Mouse (Mus musculus): ENCODE results near the gene Acacb.
A peak's percentile ranks its signal among the peaks of the same experiment; 100 is the strongest.

Gene Acacb

DNA sequence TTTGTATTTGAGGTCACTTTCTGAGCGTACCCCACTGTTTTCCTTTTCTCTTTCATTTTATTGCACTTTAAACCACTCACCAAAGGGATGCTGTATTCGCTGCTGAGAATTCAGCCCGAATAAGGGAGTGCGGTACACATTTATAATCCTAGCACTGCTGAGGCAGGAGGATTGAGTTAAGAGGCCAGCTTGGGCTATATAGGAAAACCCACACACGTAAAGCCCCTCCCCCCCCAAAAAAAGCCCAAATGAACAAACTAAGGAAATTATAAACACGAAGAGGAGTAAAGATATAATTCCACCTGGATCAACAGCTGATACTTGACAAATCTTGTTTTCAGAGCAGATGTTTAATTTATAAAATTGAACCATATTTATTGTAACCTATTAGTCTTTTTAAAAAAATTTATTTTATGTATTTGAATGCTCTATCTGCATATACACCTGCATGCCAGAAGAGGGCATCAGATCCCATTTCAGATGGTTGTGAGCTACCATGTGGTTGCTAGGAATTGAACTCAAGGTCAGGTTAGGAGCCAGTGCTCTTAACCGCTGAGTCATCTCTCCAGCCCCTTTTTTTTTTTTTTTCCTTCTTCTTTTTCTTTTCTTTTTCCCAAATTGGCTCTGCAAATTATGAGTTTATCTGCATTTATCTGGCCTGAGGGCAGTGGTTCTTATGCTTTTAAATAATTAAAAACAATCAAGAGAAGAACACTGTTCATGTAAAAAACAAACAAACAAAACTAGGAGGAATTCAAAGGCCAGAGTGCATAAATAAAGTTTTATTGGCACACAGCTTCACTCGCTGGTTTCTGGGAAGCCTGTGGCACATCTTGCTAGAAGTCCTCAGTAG, 30.4 kb downstream of the Acacb start:
- DNase-seq = no peak

DNA sequence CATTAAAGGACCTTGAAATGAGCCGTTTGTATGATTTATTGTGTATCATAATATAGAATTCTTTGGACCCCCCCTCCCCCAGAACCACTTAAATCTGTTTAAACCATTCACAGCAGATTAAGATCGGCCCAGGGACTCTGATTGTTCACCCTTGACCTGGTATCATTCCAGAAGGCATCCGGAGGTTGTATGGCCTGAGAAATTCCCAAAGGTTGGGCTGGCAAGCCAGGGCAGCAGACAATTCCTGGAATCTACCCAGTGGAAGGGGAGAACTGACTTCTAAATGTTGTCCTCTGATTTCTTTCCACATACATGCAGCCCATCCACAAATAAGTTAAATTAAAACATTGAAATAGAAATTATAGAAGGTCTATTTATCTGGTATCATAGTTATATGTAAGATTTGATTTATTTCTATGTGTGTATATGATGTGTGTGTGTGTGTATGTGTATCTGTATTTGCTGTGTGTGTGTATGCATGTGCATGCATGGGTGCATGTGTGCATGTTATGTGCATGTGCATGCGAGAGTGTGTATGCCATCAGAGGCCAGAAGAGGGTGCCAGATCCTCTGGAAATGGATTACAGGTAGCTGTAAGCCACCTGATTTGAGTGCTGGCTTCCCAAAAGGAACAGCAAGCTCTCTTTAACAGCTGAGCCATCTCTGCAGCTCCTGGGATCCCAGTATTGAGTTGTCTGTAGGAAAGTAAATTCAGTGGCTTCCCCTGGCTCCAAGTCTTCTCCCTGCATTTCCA, 31.8 kb downstream of the Acacb start:
- no peak for DNase-seq

GRCm38 (mm10) chr5:114179541-114179940, 33.2 kb downstream of the Acacb start:
- no peak for DNase-seq

DNA sequence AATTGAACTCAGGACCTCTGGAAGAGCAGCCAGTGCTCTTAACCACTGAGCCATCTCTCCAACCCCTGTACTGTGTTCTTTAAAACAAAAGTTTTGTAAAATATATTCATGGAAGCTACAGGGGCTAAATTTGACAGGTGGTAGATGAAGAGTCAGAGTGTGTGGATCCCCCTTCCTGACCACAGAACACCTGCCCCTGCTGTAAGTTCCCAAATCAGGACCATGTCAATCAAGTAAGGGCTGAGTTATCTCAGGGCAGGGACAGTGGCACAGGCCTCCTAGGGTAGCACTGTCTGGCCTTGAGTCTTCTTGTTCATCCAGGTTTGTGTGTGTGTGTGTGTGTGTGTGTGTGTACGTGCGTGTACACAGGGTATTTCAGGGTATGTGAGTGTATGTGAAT, 37.2 kb downstream of the Acacb start:
- no peak for DNase-seq

GRCm38 (mm10) chr5:114187108-114187507, 40.8 kb downstream of the Acacb start:
- DNase-seq = no peak

DNA sequence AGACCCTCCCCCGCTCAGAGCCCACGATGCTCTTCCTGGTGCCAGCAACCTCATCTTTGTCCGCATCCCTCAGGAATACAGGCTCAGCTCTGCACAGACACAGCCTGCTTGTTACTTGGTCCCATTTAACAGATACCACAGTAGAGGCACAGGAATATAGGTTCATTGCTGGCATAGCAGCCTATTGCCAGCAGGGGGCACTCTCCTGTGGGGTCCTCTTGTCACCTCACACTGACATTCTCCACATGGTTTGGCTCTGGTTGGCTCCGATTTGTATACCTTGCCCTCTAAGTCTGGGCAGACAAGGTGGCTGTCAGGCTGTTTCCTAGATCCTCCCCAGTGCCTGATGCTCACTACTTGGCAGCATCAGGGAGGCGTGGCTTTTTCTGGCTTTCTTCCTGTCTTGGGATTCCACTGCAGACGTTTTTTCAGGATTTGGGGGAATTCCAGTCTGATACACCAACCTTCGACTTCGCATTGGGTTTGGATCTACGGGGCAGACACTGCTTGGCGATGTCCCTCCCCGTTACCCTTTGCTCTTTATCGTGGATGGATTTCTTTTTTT, 42.6 kb downstream of the Acacb start:
- DNase-seq = no peak

- DNase-seq = no peak
Measured at GRCm38 (mm10) chr5:114194161-114194560, 47.8 kb downstream of the Acacb start.

DNA sequence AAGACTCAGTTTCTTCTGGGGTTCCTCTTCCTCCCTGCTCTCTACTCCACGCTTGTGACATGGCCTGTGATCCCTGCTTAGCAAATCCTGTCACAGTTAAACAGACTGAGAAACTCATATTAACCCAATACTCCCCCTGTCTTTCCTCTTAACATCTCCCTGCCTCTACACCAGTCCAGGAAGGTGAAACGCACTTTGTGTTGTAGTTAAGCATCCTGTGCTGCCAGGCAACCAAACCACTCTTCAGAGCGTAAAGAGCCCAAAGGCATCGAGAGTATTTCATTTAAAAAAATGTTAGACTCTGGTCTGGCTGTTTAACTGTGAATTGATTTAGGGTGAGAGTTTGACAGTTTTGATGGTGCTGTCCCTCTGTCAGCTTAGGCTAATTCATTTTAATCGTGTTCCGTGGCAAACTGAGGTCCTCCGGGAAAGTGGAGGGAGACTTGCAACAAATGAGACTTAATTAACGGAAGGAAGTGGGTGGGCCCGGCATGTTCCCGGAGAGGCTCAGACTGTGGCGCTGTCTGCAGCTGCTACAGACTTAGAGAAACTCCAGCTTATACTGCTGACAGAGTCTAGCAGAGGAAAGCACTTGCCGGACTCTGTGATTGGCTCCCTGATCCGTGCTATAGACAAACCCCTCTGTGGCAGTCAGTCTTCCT, 52.9 kb downstream of the Acacb start:
- no peak for DNase-seq

DNA sequence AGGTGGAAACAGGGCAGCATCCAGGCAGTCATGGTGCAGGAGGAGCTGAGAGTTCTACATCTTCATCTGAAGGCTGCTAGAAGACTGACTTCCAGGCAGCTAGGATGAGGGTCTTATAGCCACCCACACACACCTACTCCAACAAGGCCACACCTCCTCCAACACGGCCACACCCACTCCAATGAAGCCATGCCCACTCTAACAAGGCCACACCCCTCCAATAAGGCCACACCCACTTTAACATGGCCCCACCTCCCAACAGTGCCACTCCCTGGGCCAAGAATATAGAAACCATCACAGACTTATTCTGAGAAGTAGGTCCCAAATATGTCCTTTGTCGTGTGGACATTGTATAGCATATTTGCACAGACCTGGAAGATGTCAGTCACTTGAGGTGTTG, 59.8 kb downstream of the Acacb start:
- DNase-seq = no peak

DNA sequence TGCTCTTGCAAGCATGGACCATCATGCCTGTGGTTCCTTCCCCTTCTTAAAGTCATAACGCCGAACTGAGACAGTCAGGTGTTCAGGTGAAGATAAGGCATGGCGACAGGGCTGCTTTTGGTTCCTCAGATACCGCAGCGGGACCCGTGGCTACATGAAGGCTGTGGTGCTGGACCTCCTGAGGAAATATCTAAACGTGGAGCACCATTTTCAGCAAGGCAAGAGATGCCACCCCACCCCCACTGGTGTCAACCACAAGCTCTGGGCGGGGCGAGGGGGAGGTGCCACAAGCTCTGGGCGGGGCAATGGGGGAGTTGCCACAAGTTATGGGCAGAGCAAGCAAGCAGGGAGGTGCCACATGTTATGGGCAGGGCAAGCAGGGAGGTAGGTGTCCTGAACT, 66.8 kb downstream of the Acacb start:
- peak; percentile 84 for DNase-seq

DNA sequence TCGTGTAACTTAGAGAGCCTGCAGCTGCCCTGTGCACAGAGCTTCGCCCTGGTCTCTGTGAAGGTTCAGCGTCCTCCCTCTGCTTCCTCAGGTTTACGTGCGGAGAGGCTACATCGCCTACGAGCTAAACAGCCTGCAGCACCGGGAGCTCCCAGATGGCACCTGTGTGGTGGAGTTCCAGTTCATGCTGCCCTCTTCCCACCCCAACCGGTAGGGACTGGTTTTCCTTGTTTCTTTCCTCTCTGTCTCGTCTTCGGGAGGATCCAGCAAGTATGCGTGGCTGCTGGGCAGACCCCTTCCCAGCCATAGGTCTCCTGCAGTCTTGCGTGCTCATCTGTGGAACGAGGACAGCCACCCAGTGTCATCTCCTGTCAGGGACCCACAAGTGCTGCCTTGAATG, 72.4 kb downstream of the Acacb start:
- DNase-seq = no peak

- no peak for DNase-seq
Measured at GRCm38 (mm10) chr5:114226051-114226450, 79.7 kb downstream of the Acacb start.

DNA sequence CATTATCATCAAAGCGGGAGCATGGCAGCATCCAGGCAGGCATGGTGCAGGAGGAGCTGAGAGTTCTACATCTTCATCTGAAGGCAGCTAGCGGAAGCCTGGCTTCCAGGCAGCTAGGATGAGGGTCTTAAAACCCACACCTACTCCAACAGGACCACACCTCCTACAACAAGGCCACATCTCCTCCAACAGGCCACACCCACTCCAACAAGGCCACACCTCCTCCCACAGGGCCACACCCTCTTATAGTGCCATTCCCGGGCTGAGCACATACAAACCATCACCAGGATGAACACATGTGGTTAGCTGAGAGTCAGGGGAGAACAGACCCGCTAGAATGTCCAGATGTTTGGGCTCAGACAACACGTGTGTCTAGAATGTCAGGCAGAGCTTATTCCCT, 82.6 kb downstream of the Acacb start:
- DNase-seq = no peak

- DNase-seq = peak; percentile 23
Measured at GRCm38 (mm10) chr5:114238924-114239323, 92.6 kb downstream of the Acacb start.

GRCm38 (mm10) chr5:114239737-114240136, 93.4 kb downstream of the Acacb start:
- no peak for DNase-seq

GRCm38 (mm10) chr5:114246465-114246864, 100.1 kb downstream of the Acacb start:
- DNase-seq = no peak

DNA sequence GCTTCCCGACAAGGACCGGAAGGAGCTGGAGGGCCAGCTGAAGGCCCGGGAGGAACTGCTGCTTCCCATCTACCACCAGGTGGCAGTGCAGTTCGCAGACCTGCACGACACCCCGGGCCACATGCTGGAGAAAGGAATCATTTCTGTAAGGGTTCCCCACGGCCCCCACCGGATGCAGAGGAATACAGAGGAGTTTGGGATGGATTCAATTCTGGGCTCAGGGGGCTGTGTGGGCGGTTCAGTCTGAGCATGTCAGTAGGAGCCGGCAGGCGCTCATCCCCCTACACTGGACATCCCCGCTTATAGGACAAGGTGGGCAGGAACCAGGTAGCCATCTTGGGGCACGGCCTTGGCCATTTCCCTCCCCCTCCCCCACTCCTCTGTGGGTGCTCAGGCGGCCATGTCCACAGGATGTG, 101.8 kb downstream of the Acacb start:
- peak; percentile 68 for DNase-seq

GRCm38 (mm10) chr5:114259495-114259894, 113.2 kb downstream of the Acacb start:
- no peak for DNase-seq

- DNase-seq = no peak
Measured at GRCm38 (mm10) chr5:114261494-114261893, 115.2 kb downstream of the Acacb start.

- no peak for DNase-seq
Measured at GRCm38 (mm10) chr5:114264030-114264459, 117.7 kb downstream of the Acacb start.

DNA sequence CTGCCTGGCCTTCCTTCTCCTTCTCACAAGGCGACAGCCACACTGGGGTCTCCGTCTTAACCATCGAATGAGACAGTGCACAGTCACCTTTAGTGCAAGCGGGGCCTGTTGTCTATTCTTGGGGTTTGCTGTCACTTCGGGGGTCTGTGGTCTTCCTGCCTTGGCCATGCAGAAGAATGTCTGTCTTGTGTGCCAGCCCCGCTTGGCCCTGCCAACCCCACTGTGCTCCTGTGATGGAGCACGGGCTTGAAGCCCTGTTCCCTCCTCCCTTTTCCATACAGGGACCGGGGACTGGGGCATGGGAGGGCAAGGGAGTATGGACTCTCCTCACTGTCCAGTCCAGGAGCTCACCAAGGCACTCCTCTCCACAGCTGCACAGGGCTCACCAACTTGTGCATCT, 118.5 kb downstream of the Acacb start:
- no peak for DNase-seq

DNA sequence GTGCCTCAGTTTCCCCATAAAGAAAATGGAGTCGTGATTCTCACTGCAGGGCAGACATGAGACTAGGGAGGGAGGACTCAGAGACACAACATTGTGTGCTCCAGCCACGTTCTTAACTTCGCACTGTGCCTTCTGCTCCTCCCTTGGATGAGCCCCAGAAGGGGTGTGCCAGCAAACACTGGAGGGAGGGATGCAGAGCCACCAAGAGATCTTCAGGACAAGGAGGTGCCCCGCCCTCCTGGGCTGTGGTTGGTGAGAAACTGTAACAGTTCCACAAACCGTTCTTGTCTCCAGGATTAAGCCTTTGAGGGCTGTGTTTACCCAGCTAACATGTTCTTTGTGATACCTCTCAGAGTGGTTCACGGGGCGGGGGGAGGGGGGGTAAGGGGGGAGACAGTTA, 122.3 kb downstream of the Acacb start:
- DNase-seq = no peak

DNA sequence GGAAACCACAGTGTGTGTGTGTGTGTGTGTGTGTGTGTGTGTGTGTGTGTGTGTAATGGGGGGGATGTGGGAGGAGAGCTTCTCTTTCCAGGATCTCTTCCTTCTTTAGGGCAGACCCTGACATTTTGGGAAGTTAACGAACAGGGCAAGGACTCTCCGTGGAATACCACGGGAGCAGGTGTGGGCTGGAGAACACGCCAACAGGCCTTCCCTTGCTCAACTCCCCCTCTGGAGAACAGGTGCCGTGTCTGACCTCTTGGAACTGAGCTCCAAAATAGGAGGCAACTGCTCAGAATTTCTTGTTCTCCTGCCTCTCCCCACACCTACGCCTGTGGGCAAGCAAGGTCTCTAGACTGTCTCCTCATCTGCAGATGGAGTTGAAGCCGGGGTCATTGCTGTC, 123.2 kb downstream of the Acacb start:
- DNase-seq = no peak
